Mouse (Mus musculus): ENCODE measurements around the gene Pagr1a. TPM values are rescaled to one million over a fixed set of nuclear protein-coding genes. Genes with fewer than 3 reads are reported as not detected.

Pagr1a gene
- polyA plus RNA-seq, 1 experiment from 2014 or later = 61.3 TPM

DNA sequence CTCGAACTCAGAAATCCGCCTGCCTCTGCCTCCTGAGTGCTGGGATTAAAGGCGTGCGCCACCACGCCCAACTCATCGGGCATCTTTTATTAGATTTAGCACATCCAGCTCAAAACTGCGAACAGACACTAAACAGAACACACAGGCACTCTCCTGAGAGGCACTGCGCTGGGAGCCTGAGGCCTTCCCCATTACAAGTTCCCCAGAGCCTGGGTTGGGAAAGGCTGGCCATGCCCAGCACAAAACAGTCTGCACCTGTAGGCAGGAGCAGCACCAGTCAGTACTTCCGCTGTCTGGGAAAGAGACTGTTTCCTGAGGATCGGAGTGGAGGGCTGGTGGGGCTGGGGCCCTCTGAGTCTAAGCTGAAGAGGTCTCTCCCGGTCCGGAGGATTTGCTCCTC lies 2.2 kb downstream of the Pagr1a start:
- Histone ChIP-seq H3K27ac (ENCODE audit: low read length) (no peak overlapping the region), H3K36me3 (ENCODE audit: insufficient read depth, low read length) (peaks cover 20% of the 10 kb centered on the region), H3K9ac (replicated peaks; ENCODE audit: low read length) (0 out of 2 replicates have a peak overlapping the region, but pooled peaks have one; percentile 71), H3K4me1 (ENCODE audit: insufficient read depth, low read length) (peaks cover 51% of the 10 kb centered on the region), H3K27me3 (ENCODE audit: insufficient read depth, low read length) (no peaks in the 10 kb centered on the region), H3K9me3 (ENCODE audit: low read length) (no peaks in the 10 kb centered on the region), H3K4me3 (ENCODE audit: low read length) (no peak overlapping the region), H3K4me2 (replicated peaks; ENCODE audit: low read depth, low read length) (peak overlapping the region; percentile 60)
- 89% methylated on average over 12 of the region's 12 CpGs for WGBS
- no peak for ATAC-seq (ENCODE audit: low FRiP score, low TSS enrichment)

DNA sequence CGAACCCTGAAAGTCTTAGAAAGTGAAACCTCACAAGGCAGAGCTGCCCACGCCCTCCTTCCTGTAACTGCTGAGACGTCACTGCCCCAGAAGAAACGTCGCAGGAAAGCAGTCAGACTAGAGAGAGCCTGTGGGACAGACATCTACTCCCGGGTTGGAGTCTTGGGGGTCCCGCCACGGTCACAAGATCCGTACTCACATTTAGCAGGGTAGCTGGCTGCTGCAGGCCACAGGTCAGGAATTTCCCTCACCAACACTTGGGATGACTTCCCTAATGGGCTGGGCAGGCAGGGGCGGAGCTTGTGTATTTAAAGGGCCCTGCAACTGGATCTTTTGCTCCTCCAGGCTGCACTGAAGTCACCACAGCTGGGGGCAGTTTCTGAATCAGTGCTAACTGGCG lies 2.8 kb downstream of the Pagr1a start, which contains the start of gene Mvp:
Mvp (minus strand) TSS at position 302 of the 400 bp plus-strand sequence.
- Histone ChIP-seq H3K4me3 (ENCODE audit: low read length) (peak within 1 kb of the TSS; percentile 61), H3K27me3 (ENCODE audit: insufficient read depth, low read length) (no peaks in the 10 kb centered on the region), H3K4me2 (replicated peaks; ENCODE audit: low read depth, low read length) (peak within 1 kb of the TSS; percentile 82), H3K9me3 (ENCODE audit: low read length) (no peaks in the 10 kb centered on the region), H3K4me1 (ENCODE audit: insufficient read depth, low read length) (peaks cover 48% of the 10 kb centered on the region), H3K27ac (ENCODE audit: low read length) (peak within 1 kb of the TSS; percentile 75), H3K36me3 (ENCODE audit: insufficient read depth, low read length) (peaks cover 20% of the 10 kb centered on the region), H3K9ac (replicated peaks; ENCODE audit: low read length) (peak within 1 kb of the TSS; percentile 71)
- WGBS = 17% methylated on average over 11 of the region's 11 CpGs
- ATAC-seq (ENCODE audit: low FRiP score, low TSS enrichment) = no peak

- no peaks in the 10 kb centered on the region for H3K9me3 ChIP-seq (ENCODE audit: low read length)
- H3K27ac ChIP-seq (ENCODE audit: low read length) = no peak overlapping the region
- H3K9ac ChIP-seq (replicated peaks; ENCODE audit: low read length) = no peak overlapping the region
- 92% methylated on average over 6 of the region's 6 CpGs for WGBS
- H3K36me3 ChIP-seq (ENCODE audit: insufficient read depth, low read length) = peaks cover 20% of the 10 kb centered on the region
- H3K4me1 ChIP-seq (ENCODE audit: insufficient read depth, low read length) = peaks cover 48% of the 10 kb centered on the region
- H3K27me3 ChIP-seq (ENCODE audit: insufficient read depth, low read length) = no peaks in the 10 kb centered on the region
- H3K4me3 ChIP-seq (ENCODE audit: low read length) = no peak overlapping the region
- H3K4me2 ChIP-seq (replicated peaks; ENCODE audit: low read depth, low read length) = peak overlapping the region; percentile 60; the same call in 1 of the 2 replicates
- ATAC-seq (ENCODE audit: low FRiP score, low TSS enrichment) = no peak
These were observed 3.8 kb downstream of the Pagr1a start for GRCm38 (mm10) chr7:127013385-127013784.

- WGBS = 95% methylated on average over 10 of the region's 10 CpGs
- H3K9ac ChIP-seq (replicated peaks; ENCODE audit: low read length) = no peak overlapping the region
- no peaks in the 10 kb centered on the region for H3K9me3 ChIP-seq (ENCODE audit: low read length)
- no peaks in the 10 kb centered on the region for H3K27me3 ChIP-seq (ENCODE audit: insufficient read depth, low read length)
- H3K4me1 ChIP-seq (ENCODE audit: insufficient read depth, low read length) = peaks cover 45% of the 10 kb centered on the region
- no peak overlapping the region for H3K4me3 ChIP-seq (ENCODE audit: low read length)
- ATAC-seq (ENCODE audit: low FRiP score, low TSS enrichment) = no peak
- no peak overlapping the region for H3K27ac ChIP-seq (ENCODE audit: low read length)
- no peak overlapping the region for H3K4me2 ChIP-seq (replicated peaks; ENCODE audit: low read depth, low read length)
- peaks cover 20% of the 10 kb centered on the region for H3K36me3 ChIP-seq (ENCODE audit: insufficient read depth, low read length)
These were observed 4.3 kb downstream of the Pagr1a start for GRCm38 (mm10) chr7:127012845-127013244.

DNA sequence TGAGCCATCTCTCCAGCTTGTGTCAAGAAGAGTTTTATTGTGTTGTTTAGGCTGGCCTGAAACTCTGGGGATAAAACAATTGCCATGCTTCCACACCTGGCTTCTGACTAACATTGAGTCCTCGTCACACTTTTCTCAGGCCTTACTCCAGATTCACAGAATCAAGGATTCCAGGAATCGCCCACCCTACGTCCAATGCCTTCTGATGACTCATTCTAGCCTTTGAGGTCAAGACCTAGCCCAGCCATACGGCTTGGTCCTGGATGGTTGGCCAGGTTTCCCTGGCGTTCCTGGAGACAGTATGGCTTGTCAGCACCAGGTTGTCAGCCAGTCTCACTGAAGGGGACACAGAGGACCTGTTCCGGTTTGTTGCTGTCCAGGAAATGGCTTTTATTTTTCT lies 4.8 kb downstream of the Pagr1a start:
- no peak for ATAC-seq (ENCODE audit: low FRiP score, low TSS enrichment)
- peaks cover 42% of the 10 kb centered on the region for H3K4me1 ChIP-seq (ENCODE audit: insufficient read depth, low read length)
- H3K4me3 ChIP-seq (ENCODE audit: low read length) = no peak overlapping the region
- H3K27me3 ChIP-seq (ENCODE audit: insufficient read depth, low read length) = no peaks in the 10 kb centered on the region
- no peak overlapping the region for H3K9ac ChIP-seq (replicated peaks; ENCODE audit: low read length)
- 76% methylated on average over 6 of the region's 6 CpGs for WGBS
- H3K36me3 ChIP-seq (ENCODE audit: insufficient read depth, low read length) = peaks cover 20% of the 10 kb centered on the region
- no peak overlapping the region for H3K4me2 ChIP-seq (replicated peaks; ENCODE audit: low read depth, low read length)
- no peaks in the 10 kb centered on the region for H3K9me3 ChIP-seq (ENCODE audit: low read length)
- H3K27ac ChIP-seq (ENCODE audit: low read length) = no peak overlapping the region

DNA sequence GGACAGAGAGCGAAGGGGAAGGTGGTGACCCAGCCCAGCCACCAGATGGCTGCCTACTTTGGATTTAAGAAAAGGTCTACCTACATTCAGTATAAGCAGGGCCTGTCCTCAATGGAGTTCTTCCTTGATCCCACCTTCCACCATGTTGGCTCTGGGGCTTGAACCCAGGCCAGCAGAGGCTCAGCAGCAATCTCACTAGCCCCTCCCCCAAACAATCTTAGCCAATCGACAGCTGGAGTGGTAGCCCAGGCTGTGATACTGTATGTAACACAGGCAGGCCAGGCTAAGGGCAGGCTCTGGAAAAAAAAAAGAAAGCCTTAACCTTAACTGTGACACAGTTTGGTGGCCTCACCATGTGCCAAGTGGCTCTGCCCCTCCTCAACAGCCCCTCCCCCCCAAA lies 5.4 kb downstream of the Pagr1a start:
- Histone ChIP-seq H3K9ac (replicated peaks; ENCODE audit: low read length) (no peak overlapping the region), H3K36me3 (ENCODE audit: insufficient read depth, low read length) (peaks cover 20% of the 10 kb centered on the region), H3K4me3 (ENCODE audit: low read length) (no peak overlapping the region), H3K27ac (ENCODE audit: low read length) (no peak overlapping the region), H3K27me3 (ENCODE audit: insufficient read depth, low read length) (no peaks in the 10 kb centered on the region), H3K4me1 (ENCODE audit: insufficient read depth, low read length) (peaks cover 42% of the 10 kb centered on the region), H3K4me2 (replicated peaks; ENCODE audit: low read depth, low read length) (no peak overlapping the region), H3K9me3 (ENCODE audit: low read length) (no peaks in the 10 kb centered on the region)
- WGBS = 73% methylated on average over 2 of the region's 2 CpGs
- no peak for ATAC-seq (ENCODE audit: low FRiP score, low TSS enrichment)

- Histone ChIP-seq H3K27me3 (ENCODE audit: insufficient read depth, low read length) (no peaks in the 10 kb centered on the region), H3K27ac (ENCODE audit: low read length) (no peak overlapping the region), H3K4me1 (ENCODE audit: insufficient read depth, low read length) (peaks cover 42% of the 10 kb centered on the region), H3K9ac (replicated peaks; ENCODE audit: low read length) (no peak overlapping the region), H3K4me3 (ENCODE audit: low read length) (no peak overlapping the region), H3K4me2 (replicated peaks; ENCODE audit: low read depth, low read length) (no peak overlapping the region), H3K36me3 (ENCODE audit: insufficient read depth, low read length) (peaks cover 20% of the 10 kb centered on the region), H3K9me3 (ENCODE audit: low read length) (no peaks in the 10 kb centered on the region)
- whole genome bisulfite sequencing = 90% methylated on average over 2 of the region's 2 CpGs
- ATAC-seq (ENCODE audit: low FRiP score, low TSS enrichment) = no peak
These were observed 6.1 kb downstream of the Pagr1a start for GRCm38 (mm10) chr7:127011051-127011450.

DNA sequence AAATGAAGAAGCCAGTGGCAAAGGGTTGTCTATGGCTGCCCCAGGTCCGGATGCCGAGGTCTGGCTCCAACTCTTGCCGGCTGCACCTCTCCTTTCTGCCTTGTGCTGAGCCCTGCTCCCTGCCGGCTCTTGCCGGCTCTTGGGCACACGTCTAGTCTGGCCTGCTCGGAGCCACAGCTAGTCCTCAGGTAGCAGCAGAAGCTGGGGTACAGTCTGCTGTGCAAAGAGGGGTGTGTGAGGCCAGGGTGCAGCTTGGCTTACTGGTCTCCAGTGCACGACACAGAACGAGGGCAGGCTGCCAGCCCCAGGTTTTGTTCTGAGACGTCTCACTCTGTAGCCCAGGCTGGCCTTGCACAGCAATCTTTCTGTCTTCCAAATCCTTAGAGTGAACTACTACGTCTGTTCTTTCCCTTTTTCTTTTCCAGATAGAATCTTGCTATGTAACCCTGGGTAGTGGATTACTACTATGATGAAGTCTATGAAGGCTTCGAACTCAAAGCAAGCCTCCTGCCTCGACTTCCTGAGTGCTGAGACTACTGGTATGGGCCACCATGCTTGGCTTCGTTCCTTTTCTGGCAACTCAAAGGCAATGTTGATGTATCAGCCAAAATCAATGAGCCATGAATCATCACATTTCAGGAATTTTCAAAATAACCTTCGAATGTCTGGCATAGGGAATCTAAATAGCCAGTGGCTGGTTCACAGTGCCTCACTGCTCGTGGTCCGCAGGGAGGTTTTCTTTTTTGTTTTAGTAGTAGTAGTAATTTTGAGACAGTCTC lies 7.7 kb downstream of the Pagr1a start:
- no peak overlapping the region for H3K4me2 ChIP-seq (replicated peaks; ENCODE audit: low read depth, low read length)
- 67% methylated on average over 17 of the region's 17 CpGs for WGBS
- H3K36me3 ChIP-seq (ENCODE audit: insufficient read depth, low read length) = peaks cover 13% of the 10 kb centered on the region
- no peaks in the 10 kb centered on the region for H3K27me3 ChIP-seq (ENCODE audit: insufficient read depth, low read length)
- H3K9ac ChIP-seq (replicated peaks; ENCODE audit: low read length) = peak overlapping the region; percentile 33; the same call in 1 of the 2 replicates
- no peak overlapping the region for H3K4me3 ChIP-seq (ENCODE audit: low read length)
- H3K27ac ChIP-seq (ENCODE audit: low read length) = peak overlapping the region; percentile 84
- H3K4me1 ChIP-seq (ENCODE audit: insufficient read depth, low read length) = peaks cover 26% of the 10 kb centered on the region
- H3K9me3 ChIP-seq (ENCODE audit: low read length) = no peaks in the 10 kb centered on the region
- no peak for ATAC-seq (ENCODE audit: low FRiP score, low TSS enrichment)

DNA sequence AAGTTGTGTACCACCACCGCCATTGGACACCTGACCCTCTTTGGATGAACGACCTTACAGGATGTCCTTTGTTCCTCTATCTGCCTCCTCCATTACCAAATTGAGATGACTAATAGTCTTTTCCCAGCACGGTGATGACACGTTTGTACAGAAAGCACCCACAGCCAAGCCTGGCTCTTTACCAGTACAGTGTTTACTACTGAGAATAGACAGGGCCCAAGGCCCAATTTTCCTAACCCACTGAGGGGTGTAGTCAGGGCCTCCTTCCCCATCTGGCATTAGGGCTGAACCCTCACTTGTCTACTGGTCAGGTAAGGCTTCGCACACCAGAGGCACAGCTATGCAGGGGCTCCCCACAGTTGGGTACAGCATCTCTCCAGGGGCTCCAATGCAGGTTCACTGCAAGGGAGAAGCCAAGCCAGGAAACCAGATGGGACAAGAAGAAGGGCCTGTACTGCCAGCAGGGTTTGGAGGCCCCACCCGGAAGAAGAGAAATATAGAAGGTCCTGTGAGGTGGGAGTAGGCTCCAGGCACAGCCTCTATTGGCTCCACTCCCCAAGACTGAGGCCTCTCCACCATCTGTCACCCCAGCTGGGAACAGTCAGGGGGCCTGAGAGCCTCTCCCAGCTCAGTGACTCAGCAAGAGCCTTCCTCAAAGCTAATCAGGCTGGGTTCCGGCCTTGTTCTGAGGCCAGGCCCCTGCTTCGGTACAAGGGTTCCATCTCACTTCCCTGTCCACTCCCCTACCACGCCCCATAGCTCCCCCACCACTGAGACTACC lies 8.7 kb downstream of the Pagr1a start:
- H3K27ac ChIP-seq (ENCODE audit: low read length) = peak overlapping the region; percentile 84
- no peaks in the 10 kb centered on the region for H3K27me3 ChIP-seq (ENCODE audit: insufficient read depth, low read length)
- peak; percentile 91 for ATAC-seq (ENCODE audit: low FRiP score, low TSS enrichment)
- H3K36me3 ChIP-seq (ENCODE audit: insufficient read depth, low read length) = peaks cover 10% of the 10 kb centered on the region
- 42% methylated on average over 9 of the region's 9 CpGs for WGBS
- H3K9ac ChIP-seq (replicated peaks; ENCODE audit: low read length) = peak overlapping the region; percentile 33
- no peak overlapping the region for H3K4me2 ChIP-seq (replicated peaks; ENCODE audit: low read depth, low read length)
- no peak overlapping the region for H3K4me3 ChIP-seq (ENCODE audit: low read length)
- H3K4me1 ChIP-seq (ENCODE audit: insufficient read depth, low read length) = peaks cover 19% of the 10 kb centered on the region
- no peaks in the 10 kb centered on the region for H3K9me3 ChIP-seq (ENCODE audit: low read length)
